Mouse (Mus musculus): ENCODE measurements around the gene B4gat1. TPM values are rescaled to one million over a fixed set of nuclear protein-coding genes. Genes with fewer than 3 reads are reported as not detected.
"Not testable (repeated sequence)": the region's sequence is repeated elsewhere in the genome, so short reads cannot be mapped to it uniquely, and the experiment has no call there.

The B4gat1 gene
- 13.6 and 14.7 TPM in 2 replicates for polyA plus RNA-seq (2012; rRNA removed)

DNA sequence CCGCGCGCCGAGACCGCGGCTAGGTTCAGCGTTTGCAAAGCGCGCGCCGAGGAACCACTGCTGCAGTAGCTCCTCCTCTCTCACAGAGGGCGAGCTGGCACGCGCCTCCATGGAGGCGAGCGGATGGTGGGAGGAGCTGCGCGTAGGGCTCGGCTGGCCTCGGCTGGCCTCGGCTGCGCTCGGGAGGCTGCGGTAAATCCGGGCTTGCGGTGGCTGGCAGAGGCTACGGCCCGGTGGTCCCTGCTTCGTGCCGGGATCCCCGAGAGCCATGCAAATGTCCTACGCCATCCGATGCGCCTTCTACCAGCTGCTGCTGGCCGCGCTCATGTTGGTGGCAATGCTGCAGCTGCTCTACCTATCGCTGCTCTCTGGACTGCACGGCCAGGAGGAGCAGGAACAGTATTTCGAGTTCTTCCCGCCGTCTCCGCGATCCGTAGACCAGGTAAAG lies at the start of gene B4gat1, which contains the start of gene AC124502.3:
B4gat1 (plus strand) TSS at position 118 of the 448 bp plus-strand sequence.
AC124502.3 (plus strand) TSS at position 183 of the 448 bp plus-strand sequence.
- WGBS: 0% methylated on average over 44 of the region's 44 CpGs
- DNase-seq (ENCODE audit: low read depth, low spot score): no peak

DNA sequence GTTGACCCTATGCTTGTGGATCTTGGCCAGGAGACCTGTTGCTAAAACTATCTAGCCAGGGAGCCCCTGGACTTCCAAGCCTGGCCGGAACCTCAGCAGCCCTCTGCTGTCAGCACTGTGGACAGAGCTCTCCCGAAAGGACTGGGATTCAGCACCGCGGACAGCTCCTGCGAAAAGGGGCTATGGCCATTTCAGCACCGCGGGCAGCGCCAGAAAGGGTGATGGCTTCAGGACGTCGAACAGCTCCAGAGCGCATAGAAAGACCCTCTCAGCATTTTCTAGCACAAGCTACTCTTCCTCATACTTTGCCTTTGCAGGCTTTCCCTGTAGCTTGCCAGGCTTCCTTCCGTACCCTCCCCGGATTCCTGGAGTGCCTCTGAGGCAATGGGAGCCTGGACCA lies 49.6 kb upstream of the B4gat1 start:
- 7% methylated on average over 13 of the region's 13 CpGs for WGBS
- DNase-seq (ENCODE audit: low read depth, low spot score): peak; percentile 57

DNA sequence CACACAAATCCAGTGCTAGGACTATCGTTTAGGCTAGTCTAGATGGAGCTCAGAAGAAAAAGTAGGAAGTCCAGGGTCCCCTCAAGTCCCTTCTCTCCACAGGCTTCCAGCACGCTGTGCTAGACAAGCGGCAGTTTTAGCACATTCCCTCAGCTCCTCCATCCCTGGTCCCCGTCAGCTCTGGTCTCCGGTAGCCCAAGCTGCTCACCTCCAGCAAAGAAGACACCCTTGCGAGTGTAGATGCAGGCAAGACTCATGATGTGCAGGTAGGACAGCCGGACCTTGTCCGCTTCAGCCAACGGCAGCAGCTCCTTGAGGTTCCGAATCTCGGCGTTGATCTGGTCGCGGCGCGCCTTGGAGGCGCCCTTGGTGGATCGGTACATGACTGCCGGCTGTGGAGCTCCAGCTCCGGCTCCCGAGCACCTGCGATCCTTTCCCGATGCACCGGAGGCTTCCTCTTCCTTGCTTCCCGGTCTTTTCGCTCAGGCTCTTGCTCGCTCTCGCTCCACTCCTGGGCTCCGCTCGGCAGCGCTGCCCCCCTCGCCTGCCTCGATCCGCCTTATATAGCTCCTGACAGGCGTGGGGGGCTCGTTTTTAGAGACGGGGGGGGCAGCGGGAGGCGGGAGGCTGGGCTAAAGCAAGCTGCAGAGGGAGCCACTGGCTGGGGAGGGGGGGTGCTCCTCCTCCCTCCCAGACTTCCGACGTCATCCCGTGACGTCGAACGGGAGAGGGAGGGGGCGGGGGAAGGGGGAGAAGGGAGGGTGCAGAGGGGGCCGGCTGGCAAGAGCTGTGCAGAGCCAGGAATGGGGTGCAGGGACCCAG lies 49.0 kb upstream of the B4gat1 start:
- 29% methylated on average over 47 of the region's 47 CpGs for WGBS
- no peak for DNase-seq (ENCODE audit: low read depth, low spot score)

DNA sequence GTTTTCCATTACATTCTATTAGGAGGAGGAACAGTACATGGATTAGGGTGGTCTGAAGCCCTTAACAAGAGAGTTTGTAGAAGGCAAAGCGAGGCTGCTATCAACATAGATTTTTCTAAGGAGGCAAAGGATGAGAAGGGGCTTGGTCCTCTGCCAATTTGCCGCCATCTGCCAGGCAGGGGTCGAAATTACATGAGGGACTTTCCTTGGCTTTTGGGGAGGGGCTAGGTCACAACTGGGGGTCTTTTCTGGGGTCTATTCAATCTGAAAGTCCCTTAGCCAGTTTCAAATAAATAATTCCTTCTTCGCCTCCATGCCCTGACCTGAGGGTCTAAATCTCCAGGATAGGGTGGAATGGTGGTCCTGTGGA lies 48.4 kb upstream of the B4gat1 start, which contains the start of gene Npas4:
Npas4 (minus strand) TSS at position 61 of the 370 bp plus-strand sequence.
- 24% methylated on average over 4 of the region's 4 CpGs for WGBS

DNA sequence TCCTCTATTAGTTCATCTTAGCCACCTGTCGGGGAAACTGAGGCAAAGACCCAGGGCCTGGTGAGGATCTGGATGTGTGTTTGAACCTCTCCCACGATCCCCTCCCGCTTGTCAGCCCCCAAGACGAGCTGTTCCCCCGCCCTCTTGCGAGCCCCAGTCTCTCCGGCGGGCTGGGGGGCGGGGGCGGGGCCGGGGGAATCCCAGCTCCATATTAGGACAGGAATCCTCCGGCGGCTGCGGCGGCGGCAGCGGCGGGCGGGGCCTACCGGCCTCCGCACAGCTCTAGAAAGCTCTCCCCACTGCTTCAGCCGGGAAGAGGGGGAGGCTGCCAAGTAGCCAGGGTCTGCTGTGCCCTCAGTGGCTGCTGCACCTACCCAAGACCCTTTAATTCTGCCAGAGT lies 47.9 kb upstream of the B4gat1 start:
- 4% methylated on average over 22 of the region's 22 CpGs for WGBS
- DNase-seq (ENCODE audit: low read depth, low spot score): no peak

More for the DNA sequence above, 48.4 kb upstream of the B4gat1 start, which contains the start of gene Npas4:
- DNase-seq (ENCODE audit: low read depth, low spot score): no peak

DNA sequence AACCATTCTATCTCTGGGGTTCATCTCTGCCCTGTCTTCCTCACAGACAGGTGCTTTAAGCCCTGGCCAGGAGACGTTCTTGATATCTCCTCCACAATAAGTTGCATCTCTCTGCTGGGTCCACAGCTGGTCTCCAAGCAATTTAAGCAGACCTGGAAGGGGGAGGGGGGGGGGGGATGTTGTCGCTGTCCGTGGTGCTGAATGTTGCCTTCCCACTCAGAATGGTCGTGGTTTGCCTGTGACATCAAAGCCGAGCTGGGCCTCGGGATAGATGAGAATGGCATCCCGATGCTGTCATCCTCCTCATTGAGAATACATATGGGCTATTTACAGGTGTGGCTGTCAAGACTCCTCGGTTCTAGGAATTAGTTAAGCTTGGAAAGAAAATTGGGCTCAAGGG lies 46.3 kb upstream of the B4gat1 start:
- DNase-seq (ENCODE audit: low read depth, low spot score): no peak
- 19% methylated on average over 8 of the region's 8 CpGs for WGBS

DNA sequence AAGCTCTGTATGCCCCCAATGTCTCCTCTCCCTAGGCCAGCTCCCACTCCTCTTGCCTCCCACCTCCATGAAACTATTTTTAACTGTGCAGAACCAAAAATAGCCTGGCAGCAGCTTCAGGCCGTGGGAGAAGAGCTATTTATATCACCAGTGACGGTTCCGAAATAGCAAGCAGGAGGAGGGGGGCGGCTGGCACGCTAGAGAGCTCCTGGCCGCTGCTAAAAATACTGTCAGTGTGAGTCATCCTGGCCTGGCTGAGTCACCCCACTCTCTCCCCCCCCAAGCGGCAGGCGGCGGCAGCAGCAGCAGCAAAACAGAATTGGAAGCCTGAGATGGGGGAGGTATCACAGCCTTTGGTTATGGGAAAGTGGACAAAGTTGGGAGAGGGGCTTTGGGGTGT lies 45.7 kb upstream of the B4gat1 start:
- DNase-seq (ENCODE audit: low read depth, low spot score): no peak
- 1% methylated on average over 9 of the region's 9 CpGs for WGBS

DNA sequence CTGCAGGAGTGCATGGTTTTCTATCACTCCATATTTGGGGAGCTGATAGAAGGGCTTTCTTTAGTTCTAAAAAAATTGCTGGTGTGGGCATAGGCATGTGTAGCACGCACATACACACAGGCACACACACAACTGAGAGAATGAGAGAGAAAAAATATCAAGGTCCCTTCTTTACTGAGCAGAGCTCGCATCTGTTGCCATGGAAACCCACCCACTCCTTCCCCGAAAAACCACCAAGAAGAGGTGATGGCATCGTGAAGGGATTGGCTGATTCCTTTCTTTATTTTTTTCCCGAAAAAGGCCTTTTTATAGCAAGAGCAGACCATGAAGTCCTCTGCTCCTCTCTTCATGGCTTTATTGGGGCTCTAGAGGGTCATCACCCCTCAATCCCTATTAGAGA lies 44.6 kb upstream of the B4gat1 start:
- no peak for DNase-seq (ENCODE audit: low read depth, low spot score)
- WGBS: 62% methylated on average over 5 of the region's 5 CpGs

DNA sequence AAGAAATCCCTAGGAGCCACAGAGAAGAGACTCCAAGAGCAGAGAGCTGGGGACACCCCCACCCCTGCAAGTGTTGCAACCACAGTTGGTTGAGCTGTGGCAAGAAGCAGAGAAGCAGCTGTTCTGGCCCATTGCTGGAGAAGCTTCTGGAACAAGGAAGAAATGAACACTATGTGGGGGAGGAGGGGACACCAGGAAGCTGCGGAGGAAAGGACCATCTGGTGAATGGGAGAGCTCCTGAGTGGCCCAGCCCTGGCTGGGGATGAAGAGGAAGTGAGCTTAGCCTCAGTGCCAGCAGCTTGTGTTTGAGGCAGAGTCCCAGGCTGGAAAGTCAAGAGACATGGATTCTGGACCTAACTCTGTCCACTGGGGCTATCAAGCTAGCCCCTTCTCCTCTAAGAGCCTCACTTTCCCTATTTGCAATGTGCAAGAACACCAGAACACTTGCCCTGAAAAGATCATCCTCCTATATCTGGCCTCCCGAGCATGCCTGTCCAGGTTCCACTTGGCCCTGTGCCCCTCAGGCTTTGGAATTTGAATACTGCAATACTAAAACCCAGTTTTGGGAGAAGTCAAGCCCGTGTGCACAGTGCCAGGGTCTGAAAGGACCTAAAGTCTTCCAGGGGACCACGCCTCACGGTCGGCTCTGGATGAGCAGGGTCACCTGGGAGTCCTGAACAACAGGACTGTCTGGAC lies 39.0 kb upstream of the B4gat1 start:
- WGBS: 47% methylated on average over 6 of the region's 6 CpGs
- no peak for DNase-seq (ENCODE audit: low read depth, low spot score)

DNA sequence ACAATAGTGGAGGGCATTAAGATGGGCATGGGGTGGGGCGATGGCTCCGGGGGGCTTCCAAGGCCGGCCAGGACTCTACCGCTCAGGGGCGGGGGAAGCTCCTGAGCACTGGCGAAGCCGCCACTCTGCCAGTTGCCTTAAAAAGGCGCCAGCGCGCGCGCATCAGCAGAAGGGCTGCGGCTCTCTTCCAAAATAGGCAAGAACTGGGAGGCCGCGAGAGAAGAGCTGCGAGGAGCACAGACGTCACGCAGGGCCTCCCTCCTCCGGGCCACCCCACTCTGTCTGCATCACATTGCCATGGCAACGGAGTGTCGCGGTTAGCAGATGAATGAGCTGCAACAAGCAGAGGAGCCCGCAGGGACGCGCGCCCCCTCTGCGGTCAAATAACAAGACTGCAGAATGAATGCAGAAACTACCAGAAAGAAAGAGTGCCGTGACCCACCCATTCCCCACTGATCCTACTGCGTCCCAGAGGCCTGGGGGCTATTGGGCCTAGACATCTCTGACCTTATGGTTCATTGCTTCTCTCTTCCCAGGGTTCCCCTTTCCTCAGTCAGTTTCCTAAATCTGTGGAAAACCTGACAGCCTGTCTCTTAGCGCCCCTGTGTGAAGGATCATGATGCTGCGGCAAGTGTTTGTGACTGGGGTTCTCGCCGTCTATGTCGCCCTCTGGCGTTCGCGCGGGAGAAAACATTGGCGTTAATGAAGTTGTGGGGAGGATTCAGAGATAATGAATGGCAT lies 36.8 kb upstream of the B4gat1 start:
- 2% methylated on average over 39 of the region's 39 CpGs for WGBS

DNA sequence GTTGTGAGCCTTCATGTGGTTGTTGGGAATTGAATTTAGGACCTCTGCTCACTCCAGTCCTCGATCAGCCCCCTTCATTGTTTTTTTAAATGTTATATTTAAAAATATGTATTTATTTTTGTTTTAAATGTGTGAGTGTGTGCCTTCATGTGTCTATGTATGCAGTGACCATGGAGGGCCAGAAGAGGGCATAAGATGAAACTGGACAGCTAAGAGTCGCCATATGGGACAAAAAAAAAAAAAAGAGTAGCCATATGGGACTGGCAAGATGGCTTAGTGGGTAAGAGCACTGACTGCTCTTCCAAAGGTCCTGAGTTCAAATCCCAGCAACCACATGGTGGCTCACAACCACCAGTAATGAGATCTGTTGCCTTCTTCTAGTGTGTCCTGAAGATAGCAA lies 35.0 kb upstream of the B4gat1 start:
- DNase-seq (ENCODE audit: low read depth, low spot score): not testable (repeated sequence)
- WGBS: 47% methylated on average over 2 of the region's 2 CpGs

More for the DNA sequence above, 36.8 kb upstream of the B4gat1 start:
- DNase-seq (ENCODE audit: low read depth, low spot score): no peak

DNA sequence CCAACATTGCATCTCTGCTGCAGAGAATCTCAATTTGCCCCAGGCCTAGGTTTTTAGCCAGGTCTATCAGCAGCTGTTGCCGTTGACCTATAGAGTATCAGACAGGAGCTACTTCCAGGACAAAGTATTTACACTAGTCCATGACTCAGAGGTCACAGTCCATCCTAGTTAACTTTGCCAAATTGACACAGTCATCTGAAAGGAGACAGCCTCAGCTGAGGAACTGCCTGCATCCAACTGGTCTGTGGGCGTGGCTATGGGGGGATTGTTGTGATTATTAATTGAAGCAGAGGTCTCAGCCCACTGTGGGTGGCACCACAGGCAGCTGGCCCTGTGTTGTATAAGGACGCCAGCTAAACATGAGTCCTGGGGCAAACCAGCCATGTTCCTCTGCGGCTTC lies 33.7 kb upstream of the B4gat1 start:
- WGBS: 36% methylated on average over 4 of the region's 4 CpGs
- DNase-seq (ENCODE audit: low read depth, low spot score): no peak

DNA sequence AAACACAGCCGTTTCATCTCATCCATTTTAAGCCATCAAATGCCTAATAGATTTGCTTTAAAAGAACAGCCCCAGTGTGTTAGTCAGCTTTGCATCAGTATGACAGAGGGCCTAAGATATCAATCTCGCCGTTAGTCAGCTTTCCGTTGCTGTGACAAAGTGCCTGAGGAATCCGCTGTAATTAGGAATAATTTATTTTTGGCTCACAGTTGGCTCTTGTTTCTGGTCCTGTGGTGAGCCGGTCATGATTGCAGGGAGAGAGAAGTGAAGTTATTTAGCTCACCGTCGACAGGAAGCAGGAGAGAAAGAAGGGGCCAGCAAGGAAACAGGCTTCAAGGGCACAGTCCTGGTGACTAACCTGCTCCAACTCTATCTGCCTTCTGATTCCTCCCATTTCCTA lies 25.5 kb upstream of the B4gat1 start:
- 55% methylated on average over 8 of the region's 8 CpGs for WGBS
- DNase-seq (ENCODE audit: low read depth, low spot score): no peak

DNA sequence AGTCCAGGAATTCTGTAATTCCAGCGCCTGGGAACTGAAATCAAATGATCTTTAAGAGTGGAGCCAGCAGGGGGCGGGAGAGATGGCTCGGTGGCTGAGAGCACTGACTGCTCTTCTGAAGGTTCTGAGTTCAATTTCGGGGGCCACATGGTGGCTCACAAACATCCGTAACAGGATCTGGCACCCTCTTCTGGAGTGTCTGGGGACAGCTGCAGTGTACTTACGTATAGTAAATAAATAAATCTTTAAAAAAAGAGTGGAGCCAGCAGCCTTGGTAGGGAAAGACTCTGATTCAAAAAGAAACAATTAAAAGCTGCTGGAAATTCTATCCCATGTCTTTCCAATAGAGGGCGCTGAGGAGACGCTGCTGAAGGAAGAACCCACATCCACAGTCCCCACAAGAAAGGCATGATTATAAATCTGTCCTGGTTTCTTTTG lies 23.6 kb upstream of the B4gat1 start:
- no peak for DNase-seq (ENCODE audit: low read depth, low spot score)
- WGBS: 13% methylated on average over 8 of the region's 8 CpGs

DNA sequence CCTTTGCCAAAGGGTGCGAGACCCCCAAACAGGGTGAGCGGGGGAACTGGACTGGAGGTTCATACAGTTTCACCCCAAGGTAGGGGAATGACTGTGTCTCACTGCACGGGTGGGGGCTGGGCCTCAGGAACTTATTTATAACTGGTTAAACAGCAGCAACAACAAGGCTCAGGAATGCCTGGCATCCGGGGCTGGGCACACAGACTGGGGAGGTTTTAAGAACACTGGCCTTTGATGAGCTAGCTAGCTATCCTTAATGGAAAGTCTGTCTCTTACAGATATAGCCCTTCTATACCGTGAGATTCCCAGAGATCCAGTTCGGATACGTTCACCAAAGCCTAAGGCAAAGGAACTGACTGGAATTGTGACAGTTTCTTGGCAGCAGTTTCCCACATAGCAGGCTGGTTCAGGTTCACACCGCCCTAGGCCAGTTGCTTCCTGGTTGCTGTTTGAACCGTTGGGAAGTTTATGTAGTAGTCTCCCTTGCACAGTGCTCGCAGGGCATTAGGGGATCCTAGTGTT lies 22.3 kb upstream of the B4gat1 start:
- WGBS: 20% methylated on average over 10 of the region's 10 CpGs
- DNase-seq (ENCODE audit: low read depth, low spot score): no peak

DNA sequence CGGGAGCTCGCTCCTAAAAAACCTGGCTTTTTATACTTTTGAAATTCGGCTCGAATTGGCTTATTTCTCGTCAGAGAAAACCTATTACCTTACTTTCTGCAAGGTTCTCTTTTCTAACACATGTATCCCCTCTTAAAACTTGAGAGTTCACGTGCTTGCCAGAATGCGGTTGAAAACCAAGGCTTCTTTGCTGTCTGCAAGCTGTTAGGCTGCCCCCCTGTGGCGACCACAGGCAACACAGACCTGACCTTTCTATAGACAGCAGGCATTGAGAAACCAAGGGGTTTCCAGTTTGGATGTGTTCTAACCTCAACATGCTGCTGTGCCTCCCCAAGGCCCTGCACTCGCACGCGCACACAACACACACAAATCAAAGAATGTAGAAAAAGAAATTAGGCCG lies 21.8 kb upstream of the B4gat1 start:
- DNase-seq (ENCODE audit: low read depth, low spot score): no peak
- WGBS: 16% methylated on average over 12 of the region's 12 CpGs

DNA sequence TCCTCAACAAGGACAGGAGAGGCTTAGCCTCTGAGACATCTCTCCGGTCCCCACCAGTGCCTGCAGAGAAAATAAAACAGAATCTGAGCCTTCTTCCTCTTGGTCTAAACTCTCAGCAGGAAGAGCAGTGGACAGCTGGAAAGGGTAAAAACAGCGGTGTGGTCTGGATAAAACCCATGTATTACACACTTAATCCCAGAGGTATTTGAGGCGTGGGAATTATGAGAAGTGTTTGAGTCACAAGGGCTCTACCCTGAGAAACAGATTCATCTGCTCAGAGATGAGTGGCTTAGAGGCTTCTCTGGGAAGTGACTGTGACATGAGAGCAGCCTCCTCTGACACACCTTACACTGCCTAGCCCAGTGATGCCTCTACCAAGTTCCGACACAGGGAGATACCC lies 21.0 kb upstream of the B4gat1 start:
- no peak for DNase-seq (ENCODE audit: low read depth, low spot score)
- WGBS: 83% methylated on average over 4 of the region's 4 CpGs

DNA sequence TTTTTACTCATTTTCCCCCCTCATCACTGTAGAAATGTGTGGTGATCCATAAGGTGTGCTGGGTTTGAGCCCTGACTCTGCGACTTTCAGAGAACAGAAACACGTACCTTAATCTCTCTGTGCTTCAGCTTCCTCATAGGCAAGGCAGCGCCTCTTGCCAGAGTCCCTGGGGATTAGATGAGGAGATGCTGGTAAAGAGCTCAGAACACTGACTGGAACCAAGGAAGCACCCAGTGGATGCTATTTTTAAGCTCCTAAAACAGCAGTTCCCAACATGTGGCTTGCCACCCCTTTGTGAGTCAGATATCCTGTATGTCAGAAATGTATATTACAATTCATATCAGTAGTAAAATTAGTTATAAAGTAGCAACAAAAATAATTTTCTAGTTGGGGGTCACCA lies 20.4 kb upstream of the B4gat1 start:
- no peak for DNase-seq (ENCODE audit: low read depth, low spot score)
- 81% methylated on average over 3 of the region's 3 CpGs for WGBS

DNA sequence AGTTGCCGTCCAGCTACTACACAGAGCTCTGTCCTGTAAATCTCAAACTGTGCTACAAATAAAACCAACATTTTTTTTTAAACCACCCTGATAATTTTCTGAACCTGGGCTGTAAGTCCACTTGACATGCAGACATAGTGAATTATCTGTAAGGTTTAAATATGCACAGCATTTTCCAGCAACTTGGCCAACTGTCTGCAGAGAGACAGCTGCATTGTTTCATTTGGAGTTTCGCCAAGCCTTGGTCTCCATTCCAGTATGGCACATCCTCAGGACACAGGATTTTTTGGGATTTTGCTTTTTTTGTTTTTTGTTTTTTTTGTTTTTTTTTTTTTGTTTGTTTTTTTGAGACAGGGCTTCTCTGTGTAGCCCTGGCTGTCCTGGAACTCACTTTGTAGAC lies 17.2 kb upstream of the B4gat1 start:
- no peak for DNase-seq (ENCODE audit: low read depth, low spot score)
- WGBS: 82% methylated on average over 2 of the region's 2 CpGs
